Mouse (Mus musculus) adrenal gland, postnatal 25 days (tissue): ENCODE data around the gene Paxip1. TPM values are rescaled to one million over a fixed set of nuclear protein-coding genes. Genes with fewer than 3 reads are reported as not detected.

Source experiments
- DNase-seq: peaks from one replicate; pipeline ENCODE4 v3.0.0; 2021; ENCODE audit warnings: mixed read lengths
- total RNA-seq: library from RNA; stranded (reverse); gene quantifications from 2 replicates; pipeline ENCODE4 v1.2.3, GENCODE M21; 2021

Paxip1 gene
- total RNA-seq, 1 experiment from 2014 or later: 32.5 TPM

DNA sequence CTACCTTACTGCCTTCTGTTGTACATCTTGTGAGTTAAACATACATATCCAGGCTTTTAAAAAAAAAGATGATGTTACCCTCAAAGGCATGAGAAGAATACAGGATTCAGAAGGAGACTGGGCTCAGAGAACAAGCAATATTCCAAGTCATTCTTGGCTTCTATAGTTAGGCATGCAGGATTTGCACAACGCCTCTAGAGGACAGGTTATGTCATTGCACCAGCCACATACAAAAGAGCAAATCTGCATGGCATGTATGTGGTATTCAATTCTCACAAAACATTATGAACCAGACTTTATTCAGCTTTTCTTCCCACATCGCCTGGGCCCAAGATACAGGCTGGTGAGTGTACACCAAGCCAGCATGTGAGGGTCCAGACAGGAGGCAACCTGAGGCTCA is 67.0 kb downstream of the Paxip1 start:
- DNase-seq: no peak

DNA sequence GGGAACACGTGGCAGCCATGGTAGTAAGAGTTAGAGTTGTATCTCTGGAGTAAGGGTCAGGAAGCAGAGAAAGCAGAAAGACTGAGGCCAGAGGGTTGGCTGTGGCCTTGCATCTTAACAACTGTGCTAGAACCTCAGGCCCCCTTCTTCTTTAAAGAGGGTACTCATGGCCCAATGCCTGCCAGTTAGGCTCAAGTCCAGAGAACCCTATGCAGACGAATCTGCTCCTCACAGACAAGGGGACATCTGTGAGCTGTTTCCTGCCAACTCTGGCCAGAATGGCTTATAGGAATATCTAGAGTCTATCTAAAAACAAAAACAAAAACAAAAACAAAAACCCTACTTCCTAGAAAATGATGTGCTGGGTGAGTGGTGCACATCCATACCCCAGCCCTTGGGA is 72.2 kb downstream of the Paxip1 start:
- DNase-seq: no peak

GRCm38 (mm10) chr5:27717301-27717700 is 74.2 kb downstream of the Paxip1 start:
- DNase-seq: no peak

DNA sequence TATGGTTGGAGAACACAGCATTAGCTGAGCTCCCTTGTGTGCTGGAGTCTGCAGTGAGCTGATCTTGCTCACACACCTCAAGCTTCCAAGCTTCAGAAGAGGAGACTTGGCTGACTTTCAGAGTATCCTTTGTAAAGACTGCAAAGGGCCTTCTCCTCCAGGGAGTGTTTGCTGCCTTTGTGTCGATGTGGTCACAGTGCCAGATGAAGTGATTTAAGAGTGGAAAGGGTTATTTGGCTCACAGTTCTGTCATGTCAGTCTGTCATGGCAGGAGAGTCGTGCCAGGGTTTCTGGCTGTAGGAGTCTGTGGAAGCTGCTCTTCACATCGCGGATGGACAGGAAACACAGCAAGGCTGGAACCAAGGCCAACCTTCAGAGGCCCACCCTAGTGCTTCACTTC is 75.5 kb downstream of the Paxip1 start:
- DNase-seq: no peak

DNA sequence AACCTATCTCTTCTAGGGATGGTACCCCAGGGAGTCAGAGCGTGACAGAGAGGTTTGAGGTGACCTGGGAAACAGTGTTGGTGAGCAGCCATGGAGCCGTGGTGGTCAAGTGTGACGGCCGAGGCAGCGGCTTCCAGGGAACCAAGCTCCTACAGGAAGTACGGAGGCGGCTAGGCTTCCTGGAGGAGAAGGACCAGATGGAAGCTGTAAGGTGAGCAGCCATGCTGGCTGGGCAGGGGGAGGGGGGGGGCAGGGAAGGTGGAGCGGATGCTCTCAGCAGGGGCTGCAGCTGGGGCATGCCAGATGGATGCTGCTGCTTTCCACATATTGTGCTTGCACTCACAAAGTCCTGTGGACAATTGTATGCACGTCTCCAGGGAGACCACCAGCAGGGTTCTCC is 77.1 kb downstream of the Paxip1 start:
- no peak for DNase-seq

DNA sequence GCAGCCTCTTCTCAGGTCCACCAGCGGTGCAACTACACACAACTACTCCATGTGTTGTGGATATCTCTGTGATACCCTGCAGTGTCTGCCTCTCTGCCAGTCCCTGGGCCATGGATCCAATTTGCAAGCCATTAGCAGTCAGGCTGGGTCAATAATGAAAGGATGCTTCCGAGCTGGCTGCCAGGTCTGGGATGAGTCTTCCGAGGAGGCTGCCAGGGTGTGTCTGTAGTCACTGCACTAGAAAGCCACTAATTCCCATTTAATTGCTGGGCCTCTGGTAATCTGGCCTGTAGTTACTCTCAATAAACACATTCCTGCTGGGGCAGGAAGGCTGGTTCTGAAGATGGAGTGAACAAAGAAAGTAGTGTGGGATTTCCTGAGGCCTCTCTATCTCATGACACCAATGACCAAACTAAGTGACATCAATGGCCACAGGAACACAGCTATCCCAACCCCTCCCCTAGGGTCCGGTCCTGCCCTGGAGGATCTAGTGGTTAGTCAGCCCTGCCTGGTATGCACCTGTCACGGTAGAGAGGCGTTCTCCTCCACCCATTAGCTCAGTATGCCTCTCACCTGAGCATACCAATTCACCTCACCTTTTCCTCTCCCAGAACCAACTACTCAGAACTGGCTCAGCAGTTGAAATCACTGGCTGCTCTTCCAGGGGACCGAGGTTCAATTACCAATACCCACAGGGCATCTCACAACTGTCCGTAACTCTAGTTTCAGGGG is 79.9 kb downstream of the Paxip1 start:
- no peak for DNase-seq

- no peak for DNase-seq
Observed at GRCm38 (mm10) chr5:27708209-27708608, 83.3 kb downstream of the Paxip1 start.

GRCm38 (mm10) chr5:27707283-27707682 is 84.2 kb downstream of the Paxip1 start:
- DNase-seq: no peak

- DNase-seq: no peak
Observed at GRCm38 (mm10) chr5:27706551-27706950, 84.9 kb downstream of the Paxip1 start.

GRCm38 (mm10) chr5:27705020-27705419 is 86.5 kb downstream of the Paxip1 start:
- DNase-seq: no peak

DNA sequence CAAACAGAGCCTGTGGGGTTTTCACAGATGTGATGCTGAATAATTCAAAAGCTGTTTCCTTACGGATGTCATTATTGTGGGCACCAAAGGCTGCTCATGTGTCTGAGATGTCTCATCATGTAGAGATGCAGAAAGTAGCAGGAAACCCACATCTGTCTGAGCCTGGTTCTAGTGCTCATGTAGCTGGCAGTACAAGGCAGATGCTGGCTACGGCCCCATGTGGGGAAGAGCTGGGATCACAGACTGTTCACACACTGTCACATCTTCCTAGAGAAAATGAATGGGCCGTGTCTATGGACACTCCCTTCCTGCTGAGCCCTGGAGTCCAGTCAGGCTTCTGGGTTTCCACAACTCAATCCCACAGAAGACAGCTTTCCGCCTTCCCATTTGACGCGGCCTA is 89.0 kb downstream of the Paxip1 start:
- no peak for DNase-seq

Other genes with a start within 250 kb of the Paxip1 start
- 0.06 TPM in 1 of 2 replicates, not detected in the other for gene Htr5a, start 50.5 kb upstream of the Paxip1 start, total RNA-seq